Mouse (Mus musculus): ENCODE results near the gene Cacfd1.

GRCm38 (mm10) chr2:27067124-27067523 is 57.4 kb downstream of the Cacfd1 start:
- no peak for TF ChIP-seq CTCF (IDR thresholded peaks at IDR 0.05; ENCODE audit: control insufficient read depth, insufficient read depth, insufficient read length)
- no peak for TF ChIP-seq FOSL1 (IDR thresholded peaks at IDR 0.05; ENCODE audit: insufficient read depth, low read length, poor library complexity, severe bottlenecking)
- TF ChIP-seq MYOD1 (IDR thresholded peaks at IDR 0.05; ENCODE audit: control insufficient read depth, insufficient read length, low read depth), result no peak
